Mouse (Mus musculus) liver, embryonic 12.5 days (tissue): ENCODE data around the gene Cd8a. TPM values are rescaled to one million over a fixed set of nuclear protein-coding genes. Genes with fewer than 3 reads are reported as not detected.

Experiments used
- ATAC-seq: fragments of 200-750 bp; cut with Nextera tagmentation; 2 replicates; pipeline ENCODE4 v1.8.0; 2017; ENCODE audit warnings: moderate number of reproducible peaks, mild to moderate bottlenecking, moderate library complexity
- H3K27ac ChIP-seq: fragments of 300-500 bp; sonication (generic); 2 replicates; pipeline ENCODE4 v1.5.1; 2016; ENCODE audit warnings: mild to moderate bottlenecking
- H3K27me3 ChIP-seq: fragments of 300-500 bp; sonication (generic); replicated peaks from 2 replicates; pipeline ENCODE4 v1.6.1; 2016; ENCODE audit warnings: mild to moderate bottlenecking, moderate library complexity
- H3K36me3 ChIP-seq: fragments of 300-500 bp; sonication (generic); 2 replicates; pipeline ENCODE4 v1.6.1; 2016; ENCODE audit warnings: mild to moderate bottlenecking, moderate library complexity
- H3K4me1 ChIP-seq: fragments of 300-500 bp; sonication (generic); 2 replicates; pipeline ENCODE4 v1.6.1; 2016
- H3K4me2 ChIP-seq: fragments of 300-500 bp; sonication (generic); 2 replicates; pipeline ENCODE4 v1.6.1; 2016; ENCODE audit warnings: mild to moderate bottlenecking, moderate library complexity
- H3K4me3 ChIP-seq: fragments of 300-500 bp; sonication (generic); 2 replicates; pipeline ENCODE4 v1.5.1; 2016; ENCODE audit warnings: mild to moderate bottlenecking, moderate library complexity
- H3K9ac ChIP-seq: fragments of 300-500 bp; sonication (generic); 2 replicates; pipeline ENCODE4 v1.6.1; 2016; ENCODE audit warnings: mild to moderate bottlenecking, moderate library complexity
- H3K9me3 ChIP-seq: fragments of 300-500 bp; sonication (generic); replicated peaks from 2 replicates; pipeline ENCODE4 v1.6.1; 2016; ENCODE audit warnings: mild to moderate bottlenecking, moderate library complexity
- WGBS: fragments of 180-500 bp; shearing (Covaris S2); methylation state at CpG from one replicate; pipeline ENCODE4 v1.1.7; 2016; ENCODE audit not compliant: insufficient replicate concordance; 5-methylcytosine and 5-hydroxymethylcytosine counted together
- polyA plus RNA-seq: library from polyadenylated mRNA; unstranded; fragments of >200 nt; fragmentation: Nextera tagmentation; extraction: Ambion mirVana; gene quantifications from 2 replicates; pipeline ENCODE4 v1.2.1, GENCODE M21; 2016

Gene Cd8a
- polyA plus RNA-seq, 1 experiment from 2014 or later, result not detected

DNA sequence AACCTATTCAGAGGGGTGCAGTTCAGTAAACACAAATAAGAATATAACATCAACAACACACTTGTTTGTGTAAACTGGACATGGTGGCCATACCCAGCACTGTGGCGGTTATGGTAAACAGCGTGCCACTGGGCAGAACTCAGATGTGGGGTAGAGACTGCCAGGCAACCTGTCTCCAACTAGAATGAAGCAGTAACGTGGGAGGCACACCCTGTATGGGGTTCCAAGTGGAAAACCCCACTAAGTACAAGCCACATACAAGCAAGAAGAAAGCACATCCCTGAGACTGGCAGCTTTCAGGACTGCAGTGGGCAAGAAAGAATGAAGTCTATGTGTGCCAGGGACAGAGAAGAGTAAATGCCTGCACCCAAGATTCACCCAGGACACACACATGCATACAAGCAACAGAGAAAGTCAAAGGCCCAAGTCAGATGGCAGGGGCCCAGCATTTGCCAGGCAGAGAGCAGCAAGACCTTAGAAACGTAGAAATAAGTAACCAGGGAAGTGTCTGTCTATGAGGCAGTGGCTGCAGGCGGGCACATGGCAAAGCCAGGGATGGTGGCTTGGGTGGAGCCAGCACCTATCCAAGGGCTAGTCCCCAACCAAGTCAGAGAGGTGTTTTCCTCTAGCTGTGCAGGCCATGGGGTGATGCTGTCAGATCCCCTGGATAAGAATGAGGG is 1.0 kb upstream of the Cd8a start:
- Histone ChIP-seq H3K27me3 (no peaks in the 10 kb centered on the region), H3K9ac (no peak overlapping the region), H3K4me1 (no peaks in the 10 kb centered on the region), H3K36me3 (no peaks in the 10 kb centered on the region), H3K4me3 (no peak overlapping the region), H3K4me2 (no peak overlapping the region), H3K27ac (no peak overlapping the region), H3K9me3 (no peaks in the 10 kb centered on the region)
- 64% methylated on average over 5 of the region's 5 CpGs for WGBS
- ATAC-seq, result no peak

DNA sequence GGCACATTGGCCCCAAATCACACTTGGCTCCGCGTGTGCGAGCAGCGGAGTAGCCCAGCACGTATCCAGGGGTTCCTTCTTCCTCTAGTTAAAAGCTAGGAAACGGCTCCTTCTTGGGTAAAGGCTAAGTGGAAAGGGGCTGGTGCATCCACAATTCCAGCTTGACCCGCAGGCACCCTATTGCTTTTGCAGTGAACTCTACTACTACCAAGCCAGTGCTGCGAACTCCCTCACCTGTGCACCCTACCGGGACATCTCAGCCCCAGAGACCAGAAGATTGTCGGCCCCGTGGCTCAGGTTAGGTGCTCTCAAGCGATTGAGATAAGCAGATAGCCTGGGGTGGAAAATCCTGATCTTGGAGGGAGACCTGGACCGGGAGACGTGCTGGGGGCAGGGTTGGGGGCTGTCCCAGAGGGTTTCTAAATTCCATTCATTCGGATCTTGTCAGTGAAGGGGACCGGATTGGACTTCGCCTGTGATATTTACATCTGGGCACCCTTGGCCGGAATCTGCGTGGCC is 1.1 kb downstream of the Cd8a start:
- no peak for ATAC-seq
- H3K4me3 ChIP-seq, result no peak overlapping the region
- H3K27ac ChIP-seq, result no peak overlapping the region
- H3K4me1 ChIP-seq, result no peaks in the 10 kb centered on the region
- WGBS, result 74% methylated on average over 19 of the region's 19 CpGs
- H3K27me3 ChIP-seq, result no peaks in the 10 kb centered on the region
- no peak overlapping the region for H3K9ac ChIP-seq
- no peak overlapping the region for H3K4me2 ChIP-seq
- no peaks in the 10 kb centered on the region for H3K36me3 ChIP-seq
- H3K9me3 ChIP-seq, result no peaks in the 10 kb centered on the region

GRCm38 (mm10) chr6:71374921-71375320 is 1.7 kb downstream of the Cd8a start:
- Histone ChIP-seq H3K27ac (no peak overlapping the region), H3K9ac (no peak overlapping the region), H3K36me3 (no peaks in the 10 kb centered on the region), H3K4me1 (no peaks in the 10 kb centered on the region), H3K27me3 (no peaks in the 10 kb centered on the region), H3K4me3 (no peak overlapping the region), H3K9me3 (no peaks in the 10 kb centered on the region), H3K4me2 (no peak overlapping the region)
- WGBS, result 63% methylated on average over 2 of the region's 2 CpGs
- no peak for ATAC-seq

- no peaks in the 10 kb centered on the region for H3K9me3 ChIP-seq
- no peak for ATAC-seq
- no peak overlapping the region for H3K4me2 ChIP-seq
- no peak overlapping the region for H3K27ac ChIP-seq
- WGBS, result 91% methylated on average over 13 of the region's 13 CpGs
- no peak overlapping the region for H3K9ac ChIP-seq
- no peaks in the 10 kb centered on the region for H3K36me3 ChIP-seq
- H3K27me3 ChIP-seq, result no peaks in the 10 kb centered on the region
- no peak overlapping the region for H3K4me3 ChIP-seq
- no peaks in the 10 kb centered on the region for H3K4me1 ChIP-seq
These were observed 3.5 kb downstream of the Cd8a start for GRCm38 (mm10) chr6:71376711-71377110.

- H3K36me3 ChIP-seq, result no peaks in the 10 kb centered on the region
- H3K27ac ChIP-seq, result no peak overlapping the region
- H3K4me2 ChIP-seq, result no peak overlapping the region
- H3K4me3 ChIP-seq, result no peak overlapping the region
- H3K9me3 ChIP-seq, result no peaks in the 10 kb centered on the region
- WGBS, result 74% methylated on average over 5 of the region's 5 CpGs
- no peak overlapping the region for H3K9ac ChIP-seq
- H3K4me1 ChIP-seq, result no peaks in the 10 kb centered on the region
- no peaks in the 10 kb centered on the region for H3K27me3 ChIP-seq
- no peak for ATAC-seq
These were observed 8.4 kb downstream of the Cd8a start for GRCm38 (mm10) chr6:71381654-71382053.

- Histone ChIP-seq H3K9ac (no peak overlapping the region), H3K4me3 (no peak overlapping the region), H3K9me3 (no peaks in the 10 kb centered on the region), H3K27ac (no peak overlapping the region), H3K27me3 (no peaks in the 10 kb centered on the region), H3K36me3 (peaks cover 45% of the 10 kb centered on the region), H3K4me1 (0 out of 2 replicates have a peak, but pooled peaks cover 2% of the 10 kb centered on the region), H3K4me2 (no peak overlapping the region)
- 85% methylated on average over 2 of the region's 2 CpGs for WGBS
- no peak for ATAC-seq
These were observed 17.3 kb downstream of the Cd8a start for GRCm38 (mm10) chr6:71390496-71390895.

DNA sequence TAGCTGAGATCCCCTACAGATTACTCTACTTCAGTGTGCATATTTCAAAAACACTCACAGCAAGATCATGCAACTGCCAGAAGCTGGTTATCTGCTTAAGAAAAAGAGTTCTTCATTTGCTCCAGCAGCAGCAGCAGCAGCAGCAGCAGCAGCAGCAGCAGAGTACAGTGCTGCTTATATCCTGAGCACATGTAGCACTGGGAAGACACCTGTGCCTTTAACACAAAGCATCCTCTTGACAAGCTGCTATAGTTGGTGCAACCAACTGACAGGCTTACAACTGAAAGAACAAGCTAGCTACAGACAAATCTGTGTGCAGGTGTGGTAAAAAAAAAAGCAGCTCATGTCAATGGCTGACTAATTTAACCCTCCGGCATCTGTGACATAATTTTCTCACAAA is 22.8 kb downstream of the Cd8a start:
- no peak overlapping the region for H3K9ac ChIP-seq
- no peaks in the 10 kb centered on the region for H3K4me1 ChIP-seq
- no peak overlapping the region for H3K4me2 ChIP-seq
- no peaks in the 10 kb centered on the region for H3K9me3 ChIP-seq
- H3K4me3 ChIP-seq, result no peak overlapping the region
- no peak for ATAC-seq
- no peak overlapping the region for H3K27ac ChIP-seq
- H3K36me3 ChIP-seq, result peaks cover 73% of the 10 kb centered on the region
- WGBS, result 77% methylated on average over 1 of the region's 1 CpGs
- no peaks in the 10 kb centered on the region for H3K27me3 ChIP-seq

GRCm38 (mm10) chr6:71396761-71397160 is 23.5 kb downstream of the Cd8a start:
- Histone ChIP-seq H3K9me3 (no peaks in the 10 kb centered on the region), H3K4me3 (no peak overlapping the region), H3K9ac (no peak overlapping the region), H3K4me2 (no peak overlapping the region), H3K36me3 (peaks cover 65% of the 10 kb centered on the region), H3K4me1 (no peaks in the 10 kb centered on the region), H3K27me3 (no peaks in the 10 kb centered on the region), H3K27ac (no peak overlapping the region)
- no peak for ATAC-seq
- WGBS, result 83% methylated on average over 6 of the region's 6 CpGs

- H3K27ac ChIP-seq, result no peak overlapping the region
- H3K9me3 ChIP-seq, result no peaks in the 10 kb centered on the region
- no peak overlapping the region for H3K4me3 ChIP-seq
- no peak for ATAC-seq
- H3K36me3 ChIP-seq, result peaks cover 46% of the 10 kb centered on the region
- WGBS, result 79% methylated on average over 4 of the region's 4 CpGs
- no peaks in the 10 kb centered on the region for H3K27me3 ChIP-seq
- no peak overlapping the region for H3K9ac ChIP-seq
- no peaks in the 10 kb centered on the region for H3K4me1 ChIP-seq
- H3K4me2 ChIP-seq, result no peak overlapping the region
These were observed 25.8 kb downstream of the Cd8a start for GRCm38 (mm10) chr6:71398829-71399609.

DNA sequence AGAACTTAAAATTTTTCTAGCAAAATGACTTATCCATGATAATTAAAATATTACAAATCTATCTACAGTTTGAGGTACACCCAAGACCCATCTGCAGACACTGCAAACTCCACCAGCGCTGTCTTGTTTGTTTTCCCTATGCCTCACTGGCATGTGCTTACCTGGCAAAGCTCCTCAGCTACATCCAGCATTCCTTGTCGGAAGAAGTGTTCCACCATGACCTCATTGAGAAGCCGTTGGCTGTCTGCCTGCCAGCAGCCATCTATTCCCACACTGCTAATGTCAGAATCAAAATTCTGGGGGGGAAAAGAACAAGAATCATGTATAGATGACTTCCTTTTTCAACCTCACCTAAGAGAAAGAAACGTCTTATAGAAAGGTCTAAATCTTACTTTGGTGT is 41.4 kb downstream of the Cd8a start:
- H3K4me3 ChIP-seq, result no peak overlapping the region
- WGBS, result 83% methylated on average over 4 of the region's 4 CpGs
- H3K36me3 ChIP-seq, result peaks cover 26% of the 10 kb centered on the region
- no peak overlapping the region for H3K9ac ChIP-seq
- H3K27ac ChIP-seq, result no peak overlapping the region
- ATAC-seq, result no peak
- no peak overlapping the region for H3K4me2 ChIP-seq
- H3K4me1 ChIP-seq, result peaks cover 10% of the 10 kb centered on the region
- H3K27me3 ChIP-seq, result no peaks in the 10 kb centered on the region
- no peaks in the 10 kb centered on the region for H3K9me3 ChIP-seq

- no peak overlapping the region for H3K4me2 ChIP-seq
- no peak overlapping the region for H3K9ac ChIP-seq
- no peak overlapping the region for H3K27ac ChIP-seq
- no peaks in the 10 kb centered on the region for H3K9me3 ChIP-seq
- peaks cover 26% of the 10 kb centered on the region for H3K36me3 ChIP-seq
- H3K27me3 ChIP-seq, result no peaks in the 10 kb centered on the region
- H3K4me3 ChIP-seq, result no peak overlapping the region
- H3K4me1 ChIP-seq, result peaks cover 6% of the 10 kb centered on the region; the same call in 1 of the 2 replicates
- WGBS, result 81% methylated on average over 3 of the region's 3 CpGs
- ATAC-seq, result no peak
These were observed 42.2 kb downstream of the Cd8a start for GRCm38 (mm10) chr6:71415446-71415845.

DNA sequence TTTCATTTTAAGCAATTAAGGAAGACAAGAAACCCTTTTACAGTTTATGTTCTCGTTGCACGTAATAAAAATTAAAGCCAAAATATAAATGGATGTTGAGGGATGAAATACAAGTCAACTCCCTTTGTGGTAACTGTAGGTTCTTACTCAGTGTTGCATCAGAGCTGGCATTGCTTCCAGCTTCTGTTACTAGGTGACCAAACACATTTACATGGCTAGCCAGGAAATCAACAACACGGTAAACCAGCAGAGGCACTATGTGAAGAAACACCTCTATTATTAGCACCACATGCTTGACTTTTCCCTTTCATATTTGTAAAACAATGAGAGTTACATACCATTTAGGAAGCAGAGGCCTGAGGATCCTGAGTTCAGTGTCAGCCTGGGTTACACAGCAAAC is 45.6 kb downstream of the Cd8a start:
- H3K4me2 ChIP-seq, result no peak overlapping the region
- 84% methylated on average over 3 of the region's 3 CpGs for WGBS
- H3K36me3 ChIP-seq, result peaks cover 9% of the 10 kb centered on the region
- no peak overlapping the region for H3K9ac ChIP-seq
- H3K9me3 ChIP-seq, result no peaks in the 10 kb centered on the region
- H3K4me3 ChIP-seq, result no peak overlapping the region
- H3K27me3 ChIP-seq, result no peaks in the 10 kb centered on the region
- H3K4me1 ChIP-seq, result no peaks in the 10 kb centered on the region
- no peak overlapping the region for H3K27ac ChIP-seq
- ATAC-seq, result no peak
